Mouse (Mus musculus): ENCODE results near the gene E2f6.

Gene E2f6

GRCm38 (mm10) chr12:16810525-16811431 lies at the start of gene E2f6:
Gene E2f6 (plus strand): TSS chr12:16810963.
- DNase-seq (ENCODE audit: extremely low read depth, low read depth), result no peak

GRCm38 (mm10) chr12:16761461-16761860 lies 49.3 kb upstream of the E2f6 start:
- DNase-seq (ENCODE audit: extremely low read depth, low read depth), result no peak

GRCm38 (mm10) chr12:16763649-16764422 lies 46.9 kb upstream of the E2f6 start:
- no peak for DNase-seq (ENCODE audit: extremely low read depth, low read depth)

GRCm38 (mm10) chr12:16764776-16765445 lies 45.9 kb upstream of the E2f6 start:
- no peak for DNase-seq (ENCODE audit: extremely low read depth, low read depth)

- no peak for DNase-seq (ENCODE audit: extremely low read depth, low read depth)
Measured at GRCm38 (mm10) chr12:16768251-16768650, 42.5 kb upstream of the E2f6 start.

GRCm38 (mm10) chr12:16768711-16769110 lies 42.1 kb upstream of the E2f6 start:
- DNase-seq (ENCODE audit: extremely low read depth, low read depth), result no peak

- no peak for DNase-seq (ENCODE audit: extremely low read depth, low read depth)
Measured at GRCm38 (mm10) chr12:16769601-16770165, 41.1 kb upstream of the E2f6 start.

- no peak for DNase-seq (ENCODE audit: extremely low read depth, low read depth)
Measured at GRCm38 (mm10) chr12:16774605-16775004, 36.2 kb upstream of the E2f6 start.

- no peak for DNase-seq (ENCODE audit: extremely low read depth, low read depth)
Measured at GRCm38 (mm10) chr12:16775351-16775750, 35.4 kb upstream of the E2f6 start.

- DNase-seq (ENCODE audit: extremely low read depth, low read depth), result no peak
Measured at GRCm38 (mm10) chr12:16778523-16778922, 32.2 kb upstream of the E2f6 start.

- no peak for DNase-seq (ENCODE audit: extremely low read depth, low read depth)
Measured at GRCm38 (mm10) chr12:16779165-16779564, 31.6 kb upstream of the E2f6 start.

GRCm38 (mm10) chr12:16780320-16780719 lies 30.4 kb upstream of the E2f6 start:
- DNase-seq (ENCODE audit: extremely low read depth, low read depth), result no peak

- no peak for DNase-seq (ENCODE audit: extremely low read depth, low read depth)
Measured at GRCm38 (mm10) chr12:16781034-16781746, 29.6 kb upstream of the E2f6 start.

- no peak for DNase-seq (ENCODE audit: extremely low read depth, low read depth)
Measured at GRCm38 (mm10) chr12:16788600-16788999, 22.2 kb upstream of the E2f6 start.

GRCm38 (mm10) chr12:16789199-16789598 lies 21.6 kb upstream of the E2f6 start:
- no peak for DNase-seq (ENCODE audit: extremely low read depth, low read depth)

GRCm38 (mm10) chr12:16789756-16790155 lies 21.0 kb upstream of the E2f6 start:
- no peak for DNase-seq (ENCODE audit: extremely low read depth, low read depth)

- DNase-seq (ENCODE audit: extremely low read depth, low read depth), result no peak
Measured at GRCm38 (mm10) chr12:16790456-16790855, 20.3 kb upstream of the E2f6 start.

- no peak for DNase-seq (ENCODE audit: extremely low read depth, low read depth)
Measured at GRCm38 (mm10) chr12:16793371-16793770, 17.4 kb upstream of the E2f6 start.

- no peak for DNase-seq (ENCODE audit: extremely low read depth, low read depth)
Measured at GRCm38 (mm10) chr12:16795781-16796180, 15.0 kb upstream of the E2f6 start.

- DNase-seq (ENCODE audit: extremely low read depth, low read depth), result no peak
Measured at GRCm38 (mm10) chr12:16798894-16799293, 11.9 kb upstream of the E2f6 start.

GRCm38 (mm10) chr12:16799928-16800258 lies 10.9 kb upstream of the E2f6 start:
- DNase-seq (ENCODE audit: extremely low read depth, low read depth), result no peak
